Mouse (Mus musculus): ENCODE data around the gene Nrg3. TPM values are rescaled to one million over a fixed set of nuclear protein-coding genes. Genes with fewer than 3 reads are reported as not detected.

The Nrg3 gene
- polyA plus RNA-seq, 1 experiment from 2014 or later: 0.49 TPM

Small RNA genes lying within 50 kb of the gene (microRNA-seq; reads per million reads assigned to microRNA genes)
- gene Gm27332 (ENCODE audit: borderline number of aligned reads): not detected

Measured in embryonic facial prominence, embryonic 14.5 days (tissue).